Mouse (Mus musculus): ENCODE data around the gene Krt81.

DNA sequence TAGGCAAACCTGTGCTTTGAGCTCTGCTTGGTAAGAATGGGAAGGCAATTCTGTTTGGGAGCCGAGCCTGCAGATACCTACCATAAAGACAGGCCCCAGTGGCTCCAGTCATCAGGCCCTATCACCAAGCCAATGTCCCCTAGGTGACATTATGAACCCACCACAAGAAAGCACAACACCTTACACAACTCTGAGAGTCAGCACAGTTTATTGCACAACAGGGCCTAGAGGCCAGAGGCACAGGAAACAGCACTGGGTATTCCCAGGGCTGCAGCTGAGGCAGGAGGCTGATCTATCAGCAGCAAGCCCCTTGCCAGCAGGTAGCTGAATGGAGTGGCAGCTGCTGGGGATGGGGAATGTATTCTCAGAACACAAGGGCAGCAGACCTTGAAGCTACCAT is 21.4 kb upstream of the Krt81 start:
- TF ChIP-seq CTCF (IDR thresholded peaks at IDR 0.05; ENCODE audit: control insufficient read depth, insufficient read depth, insufficient read length) (no peak), USF1 (IDR thresholded peaks at IDR 0.05; ENCODE audit: low read depth) (no peak)
